Mouse (Mus musculus) heart, postnatal 0 days (tissue): Measurements from ENCODE around the gene Srgap1. TPM values are rescaled to one million over a fixed set of nuclear protein-coding genes. Genes with fewer than 3 reads are reported as not detected.

ENCODE experiments used
- ATAC-seq: fragments of 200-750 bp; cut with Nextera tagmentation; 2 replicates; pipeline ENCODE4 v1.8.0; 2017; ENCODE audit warnings: low read depth, moderate number of reproducible peaks, moderate library complexity; ENCODE audit not compliant: insufficient read depth
- DNase-seq: peaks from one replicate; pipeline ENCODE4 v3.0.0-alpha.2; 2016; ENCODE audit warnings: low spot score
- H3K27ac ChIP-seq: fragments of 300-500 bp; sonication (generic); 2 replicates; pipeline ENCODE4 v1.5.1; 2014; ENCODE audit warnings: low read depth, mild to moderate bottlenecking
- H3K27me3 ChIP-seq: fragments of 300-500 bp; sonication (generic); 2 replicates; pipeline ENCODE4 v1.6.1; 2014; ENCODE audit warnings: low read length, mixed read lengths; ENCODE audit not compliant: control insufficient read depth, insufficient read depth
- H3K36me3 ChIP-seq: fragments of 300-500 bp; sonication (generic); replicated peaks from 2 replicates; pipeline ENCODE4 v1.6.1; 2014; ENCODE audit warnings: low read length, mixed read lengths; ENCODE audit not compliant: control insufficient read depth, insufficient read depth
- H3K4me1 ChIP-seq: fragments of 300-500 bp; sonication (generic); 2 replicates; pipeline ENCODE4 v1.6.1; 2014; ENCODE audit warnings: antibody characterized with exemption; ENCODE audit not compliant: control insufficient read depth, insufficient read depth
- H3K4me2 ChIP-seq: fragments of 300-500 bp; sonication (generic); 2 replicates; pipeline ENCODE4 v1.6.1; 2014; ENCODE audit warnings: low read depth, mild to moderate bottlenecking, low read length, moderate library complexity
- H3K4me3 ChIP-seq: fragments of 300-500 bp; sonication (generic); 2 replicates; pipeline ENCODE4 v1.5.1; 2014; ENCODE audit warnings: low read depth, low read length
- H3K9ac ChIP-seq: fragments of 300-500 bp; sonication (generic); replicated peaks from 2 replicates; pipeline ENCODE4 v1.6.1; 2014; ENCODE audit warnings: low read depth, low read length, mixed read lengths
- H3K9me3 ChIP-seq: fragments of 300-500 bp; sonication (generic); replicated peaks from 2 replicates; pipeline ENCODE4 v1.6.1; 2016; ENCODE audit warnings: low read length; ENCODE audit not compliant: control insufficient read depth
- CTCF ChIP-seq: IDR thresholded peaks from 2 replicates; pipeline ENCODE4 v1.5.1; 2016; ENCODE audit warnings: antibody characterized with exemption, control low read depth, low read depth
- EP300 ChIP-seq: IDR thresholded peaks from 2 replicates; pipeline ENCODE4 v1.6.1; 2016; ENCODE audit warnings: antibody characterized with exemption, low read depth
- WGBS: fragments of 180-500 bp; shearing (Covaris S2); extraction: QIAGEN DNeasy Blood & Tissue Kit; methylation state at CpG from one replicate; pipeline ENCODE4 v1.1.7; 2014; 5-methylcytosine and 5-hydroxymethylcytosine counted together
- polyA plus RNA-seq: library from polyadenylated mRNA; unstranded; fragments of >200 nt; fragmentation: Nextera tagmentation; extraction: Ambion mirVana; gene quantifications from 2 replicates; pipeline ENCODE4 v1.2.1, GENCODE M21; 2015
- total RNA-seq: library from RNA; depleted of rRNA; stranded (reverse); fragments of >200 nt; gene quantifications from 2 replicates; pipeline ENCODE4 v1.2.3, GENCODE M21; 2014; ENCODE audit warnings: low replicate concordance

Gene Srgap1
- total and polyA plus RNA-seq, 2 experiments from 2014 or later, result 3.4 to 5.0 TPM

- no peak overlapping the region for H3K4me2 ChIP-seq
- no peak overlapping the region for H3K9ac ChIP-seq
- no peak overlapping the region for H3K4me3 ChIP-seq
- WGBS, result 56% methylated on average over 4 of the region's 4 CpGs
- no peak for TF ChIP-seq EP300
- no peak for TF ChIP-seq CTCF
- no peaks in the 10 kb centered on the region for H3K4me1 ChIP-seq
- H3K27ac ChIP-seq, result no peak overlapping the region
- no peaks in the 10 kb centered on the region for H3K36me3 ChIP-seq
- no peaks in the 10 kb centered on the region for H3K9me3 ChIP-seq
- ATAC-seq (no peak), DNase-seq (no peak)
- no peaks in the 10 kb centered on the region for H3K27me3 ChIP-seq
Measured at GRCm38 (mm10) chr10:121962053-121962452, 85.1 kb downstream of the Srgap1 start.

- ATAC-seq (no peak), DNase-seq (no peak)
- no peak overlapping the region for H3K9ac ChIP-seq
- 61% methylated on average over 11 of the region's 11 CpGs for WGBS
- no peaks in the 10 kb centered on the region for H3K36me3 ChIP-seq
- no peaks in the 10 kb centered on the region for H3K9me3 ChIP-seq
- H3K4me2 ChIP-seq, result no peak overlapping the region
- H3K4me1 ChIP-seq, result no peaks in the 10 kb centered on the region
- H3K27me3 ChIP-seq, result no peaks in the 10 kb centered on the region
- no peak overlapping the region for H3K4me3 ChIP-seq
- TF ChIP-seq CTCF (no peak), EP300 (no peak)
- H3K27ac ChIP-seq, result no peak overlapping the region
Measured at GRCm38 (mm10) chr10:121961121-121961893, 85.8 kb downstream of the Srgap1 start.

- H3K36me3 ChIP-seq, result no peaks in the 10 kb centered on the region
- TF ChIP-seq EP300, result no peak
- TF ChIP-seq CTCF, result no peak
- H3K27me3 ChIP-seq, result no peaks in the 10 kb centered on the region
- H3K4me1 ChIP-seq, result no peaks in the 10 kb centered on the region
- DNase-seq (no peak), ATAC-seq (no peak)
- no peak overlapping the region for H3K9ac ChIP-seq
- H3K27ac ChIP-seq, result no peak overlapping the region
- no peak overlapping the region for H3K4me3 ChIP-seq
- H3K4me2 ChIP-seq, result no peak overlapping the region
- WGBS, result 82% methylated on average over 8 of the region's 8 CpGs
- H3K9me3 ChIP-seq, result no peaks in the 10 kb centered on the region
Measured at GRCm38 (mm10) chr10:121958741-121959140, 88.4 kb downstream of the Srgap1 start.

- no peak overlapping the region for H3K4me3 ChIP-seq
- H3K36me3 ChIP-seq, result no peaks in the 10 kb centered on the region
- no peak for DNase-seq
- ATAC-seq, result no peak
- WGBS, result 85% methylated on average over 11 of the region's 11 CpGs
- H3K4me1 ChIP-seq, result no peaks in the 10 kb centered on the region
- H3K4me2 ChIP-seq, result no peak overlapping the region
- TF ChIP-seq EP300, result no peak
- no peak for TF ChIP-seq CTCF
- no peak overlapping the region for H3K9ac ChIP-seq
- H3K9me3 ChIP-seq, result no peaks in the 10 kb centered on the region
- H3K27me3 ChIP-seq, result no peaks in the 10 kb centered on the region
- H3K27ac ChIP-seq, result no peak overlapping the region
Measured at GRCm38 (mm10) chr10:121956505-121956904, 90.6 kb downstream of the Srgap1 start.

GRCm38 (mm10) chr10:121955730-121956129, 91.4 kb downstream of the Srgap1 start:
- Histone ChIP-seq H3K4me3 (no peak overlapping the region), H3K36me3 (no peaks in the 10 kb centered on the region), H3K4me2 (no peak overlapping the region), H3K27ac (no peak overlapping the region), H3K9ac (no peak overlapping the region), H3K4me1 (no peaks in the 10 kb centered on the region), H3K9me3 (no peaks in the 10 kb centered on the region), H3K27me3 (no peaks in the 10 kb centered on the region)
- 89% methylated on average over 4 of the region's 4 CpGs for WGBS
- TF ChIP-seq EP300, result no peak
- no peak for TF ChIP-seq CTCF
- no peak for DNase-seq
- ATAC-seq, result no peak

- TF ChIP-seq CTCF (no peak), EP300 (no peak)
- Histone ChIP-seq H3K4me3 (no peak overlapping the region), H3K9me3 (no peaks in the 10 kb centered on the region), H3K27me3 (no peaks in the 10 kb centered on the region), H3K27ac (no peak overlapping the region), H3K9ac (no peak overlapping the region), H3K4me1 (no peaks in the 10 kb centered on the region), H3K4me2 (no peak overlapping the region), H3K36me3 (no peaks in the 10 kb centered on the region)
- no peak for DNase-seq
- ATAC-seq, result no peak
- WGBS, result 81% methylated on average over 6 of the region's 6 CpGs
Measured at GRCm38 (mm10) chr10:121954877-121955276, 92.2 kb downstream of the Srgap1 start.
